In the genomic region with DNA sequence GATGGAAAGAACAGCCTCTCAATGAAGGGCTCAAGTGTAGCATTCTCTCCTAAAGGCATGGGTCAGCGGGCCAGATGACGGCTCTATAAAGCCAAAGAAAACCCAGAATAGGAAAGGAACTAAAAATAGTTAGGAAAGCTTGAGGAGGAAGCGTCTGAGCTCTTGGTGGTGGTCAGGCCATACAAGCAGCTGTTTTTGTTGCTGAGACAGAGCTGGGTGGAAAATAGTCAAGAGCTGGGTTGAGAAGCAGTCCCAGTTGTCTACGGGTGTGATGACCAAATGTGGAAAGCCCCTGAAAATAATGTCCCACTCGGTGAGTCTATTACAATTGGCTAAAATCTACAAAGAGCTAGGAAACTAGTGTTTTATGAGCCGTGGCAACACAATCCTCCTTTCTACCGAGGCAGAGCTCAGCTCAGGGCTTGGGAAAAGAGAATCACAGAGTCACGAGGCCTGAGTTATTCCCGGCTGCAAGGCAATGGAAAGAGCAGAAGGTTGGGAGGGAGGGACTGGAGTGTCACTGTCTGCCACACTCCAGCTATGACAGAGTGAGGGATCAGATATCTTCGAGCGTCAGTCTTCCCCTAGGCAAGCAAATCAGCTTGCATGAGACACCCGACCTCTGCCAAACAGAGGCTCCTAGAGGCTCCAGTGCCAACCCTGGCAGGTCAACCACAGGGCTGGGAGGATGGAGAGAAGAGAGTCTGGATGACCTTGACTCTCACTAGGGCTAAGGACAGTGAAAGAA, we compare ENCODE assay signal across 15 mouse cellular contexts. TPM values are rescaled to one million over a fixed set of nuclear protein-coding genes. Genes with fewer than 3 reads are reported as not detected.
DNase-seq lines count a peak whose midpoint lies in the region; ATAC-seq and TF ChIP-seq lines count a peak whose summit lies in the region.
"Had no signal": no experiment of that assay in that cellular context is flagged by ENCODE, and none has a peak within 500 bp of the region (broad histone marks: within the 10 kb centered on the region; RNA-seq: fewer than 3 reads in every experiment).

No protein-coding gene starts in this region.

- intact Hi-C loops in heart, postnatal 14 days (cut with DNase I): loop anchor here (5.0 to 10.0 kb wide), 2 partner anchors 268 to 505 kb away; no protein-coding TSS in a partner anchor

- peaks cover 32% of the 10 kb centered on the region for H3K4me1 ChIP-seq in kidney, embryonic 15.5 days
- no peaks in the 10 kb centered on the region; the same call in 1 of the 2 replicates for H3K4me1 ChIP-seq in kidney, adult 2 months (ENCODE audit: control insufficient read depth, insufficient read depth, low read length)

- no peak for TF ChIP-seq CTCF in kidney, adult 2 months (conservative IDR thresholded peaks at IDR 0.05; ENCODE audit: insufficient read depth, insufficient read length, low read depth, low read length)

- TF ChIP-seq POLR2A in kidney, adult 2 months (IDR thresholded peaks at IDR 0.05; ENCODE audit: low read depth, low read length): no peak

- H3K36me3 ChIP-seq in kidney, embryonic 15.5 days: peaks cover 12% of the 10 kb centered on the region
- no peaks in the 10 kb centered on the region for H3K36me3 ChIP-seq in kidney, adult 2 months (ENCODE audit: control insufficient read depth, insufficient read depth, low read length)

- H3K4me3 ChIP-seq in kidney, embryonic 15.5 days (replicated peaks): no peak overlapping the region
- H3K4me3 ChIP-seq in kidney, adult 2 months (ENCODE audit: insufficient read depth, low read depth, low read length): no peak overlapping the region

- peak overlapping the region; percentile 75 for H3K27ac ChIP-seq in kidney, embryonic 15.5 days
- H3K27ac ChIP-seq in kidney, adult 2 months (ENCODE audit: insufficient read depth, low read depth, low read length): no peak overlapping the region

- H3K27me3 ChIP-seq in kidney, embryonic 15.5 days: no peaks in the 10 kb centered on the region
- no peaks in the 10 kb centered on the region for H3K27me3 ChIP-seq in kidney, adult 2 months (replicated peaks; ENCODE audit: control insufficient read depth, insufficient read depth, low read length)

- H3K4me2 ChIP-seq in kidney, embryonic 15.5 days: 0 out of 2 replicates have a peak overlapping the region, but pooled peaks have one; percentile 1

- no peak for DNase-seq in kidney, adult 2 months
- DNase-seq in brain, adult 2 months (ENCODE audit: low read depth, low spot score): peak; percentile 50
- peak; percentile 68 for DNase-seq in heart, adult 8-10 months (ENCODE audit: low spot score)
- peak; percentile 36 to 39 for DNase-seq in heart, postnatal 14 days
- no peak for DNase-seq in urinary bladder, adult 18-20 months (ENCODE audit: low spot score in 2 of 2)
- no peak for DNase-seq in right cerebral cortex, adult 18-20 months
- DNase-seq: cerebellum, adult 2 months; embryo, embryonic 11 days; left cerebral cortex, postnatal 4 days; lung, adult 18-20 months; right cerebral cortex, postnatal 4 days; thymus, postnatal 14 days had no signal

- no peaks in the 10 kb centered on the region for H3K9me3 ChIP-seq in kidney, embryonic 15.5 days (replicated peaks)

- no peak overlapping the region for H3K9ac ChIP-seq in kidney, embryonic 15.5 days

- WGBS in kidney, embryonic 15.5 days: 27% methylated on average over 12 of the region's 12 CpGs
- WGBS in kidney, adult 2 months: 45% methylated on average over 12 of the region's 12 CpGs

- ATAC-seq in kidney, embryonic 15.5 days (replicated peaks; ENCODE audit: low FRiP score): peak; percentile 85
- no peak for ATAC-seq in granulocyte monocyte progenitor cell, adult 5-6 weeks (replicated peaks; ENCODE audit: poor library complexity, severe bottlenecking)
- ATAC-seq: activated CD4-positive, CD25-positive, alpha-beta regulatory T cell, adult 4 months had no signal

RNA-seq across cellular contexts. Expression of a gene that starts 30.9 kb away (rescaled TPM):
- polyA plus RNA-seq in kidney, embryonic 15.5 days (2015; fragmentation: Nextera tagmentation; extraction: Ambion mirVana): 63.6 and 69.4 TPM in 2 replicates
- 11.0 and 12.0 TPM in 2 replicates for polyA plus RNA-seq in kidney, adult 2 months (2012; rRNA removed)
- total RNA-seq in heart, adult 8-10 months (2022): 10 to 100 TPM; 14.5 to 18.4 (median 16.6) TPM
- total RNA-seq in heart, postnatal 14 days (2021): 10 to 100 TPM; 15.5 to 17.2 TPM
- total RNA-seq in granulocyte monocyte progenitor cell, adult 5-6 weeks (2014; fragmentation: Nextera tagmentation): 36.6 and 37.9 TPM in 2 replicates
- 40.6 and 45.1 TPM in 2 replicates for total RNA-seq in granulocyte monocyte progenitor cell, adult 5-6 weeks (2017)

RNA-seq across cellular contexts. Expression of a gene that starts 41.7 kb away (rescaled TPM):
- 28.6 and 33.2 TPM in 2 replicates for polyA plus RNA-seq in kidney, embryonic 15.5 days (2015; fragmentation: Nextera tagmentation; extraction: Ambion mirVana)
- 34.0 and 42.7 TPM in 2 replicates for polyA plus RNA-seq in kidney, adult 2 months (2012; rRNA removed)
- total RNA-seq in heart, adult 8-10 months (2022): 10 to 100 TPM; 45.4 to 55.7 (median 50.9) TPM
- total RNA-seq in heart, postnatal 14 days (2021): 10 to 100 TPM; 58.4 to 60.8 TPM
- total RNA-seq in granulocyte monocyte progenitor cell, adult 5-6 weeks (2014; fragmentation: Nextera tagmentation): 30.9 and 31.9 TPM in 2 replicates
- 52.7 and 57.6 TPM in 2 replicates for total RNA-seq in granulocyte monocyte progenitor cell, adult 5-6 weeks (2017)

RNA-seq across cellular contexts. Expression of a gene that starts 55.6 kb away (rescaled TPM):
- 50.6 and 50.9 TPM in 2 replicates for polyA plus RNA-seq in kidney, embryonic 15.5 days (2015; fragmentation: Nextera tagmentation; extraction: Ambion mirVana)
- polyA plus RNA-seq in kidney, adult 2 months (2012; rRNA removed): 35.1 and 38.3 TPM in 2 replicates
- 10 to 100 TPM; 59.8 to 73.0 (median 62.5) TPM for total RNA-seq in heart, adult 8-10 months (2022)
- total RNA-seq in heart, postnatal 14 days (2021): 10 to 100 TPM; 82.5 to 86.3 TPM
- 6.4 and 7.9 TPM in 2 replicates for total RNA-seq in granulocyte monocyte progenitor cell, adult 5-6 weeks (2014; fragmentation: Nextera tagmentation)
- total RNA-seq in granulocyte monocyte progenitor cell, adult 5-6 weeks (2017): 4.4 and 6.5 TPM in 2 replicates

Comparison
In these comparisons a context has a peak if more than half of its experiments do, and no peak if none do; other contexts are left out.
1. DNase-seq: peak in brain, adult 2 months (single experiment), heart, adult 8-10 months (single experiment) and heart, postnatal 14 days (2 of 2); none in kidney, adult 2 months (single experiment), urinary bladder, adult 18-20 months (0 of 2) and right cerebral cortex, adult 18-20 months (single experiment).
2. RNA of a gene that starts 55.6 kb away (total RNA-seq): 82.5 to 86.3 TPM in heart, postnatal 14 days and 59.8 to 73.0 TPM in heart, adult 8-10 months; 4.4 to 7.9 TPM in granulocyte monocyte progenitor cell, adult 5-6 weeks; every median in the first group is over 4 times any median in the second.